Mouse (Mus musculus) ES-E14 (cell line): ENCODE measurements around the gene Ube2j1. TPM values are rescaled to one million over a fixed set of nuclear protein-coding genes. Genes with fewer than 3 reads are reported as not detected.

Experiments used
- DNase-seq: peaks from one replicate; pipeline ENCODE4 v3.0.0-alpha.2; 2013; ENCODE audit warnings: low read depth, low spot score
- H3K27ac ChIP-seq: 2 replicates; pipeline ENCODE4 v1.5.1; 2012; ENCODE audit warnings: low read depth, mild to moderate bottlenecking, low read length, moderate library complexity, mixed read lengths; ENCODE audit not compliant: poor library complexity, insufficient read depth, severe bottlenecking
- H3K36me3 ChIP-seq: 2 replicates; pipeline ENCODE4 v1.6.1; 2012; ENCODE audit warnings: mild to moderate bottlenecking, low read length, moderate library complexity, mixed read lengths; ENCODE audit not compliant: control insufficient read depth, poor library complexity, insufficient read depth, severe bottlenecking
- H3K4me1 ChIP-seq, 2 experiments: fragments of 150-350 bp in 1 of 2; sonication (generic) in 1 of 2; 2 replicates each; pipeline ENCODE4 v1.6.1; 2012; ENCODE audit warnings: low read length in 2 of 2, mild to moderate bottlenecking in 1 of 2, mixed read lengths in 1 of 2; ENCODE audit not compliant: control insufficient read depth in 2 of 2, insufficient read depth in 2 of 2, poor library complexity in 1 of 2
- H3K4me3 ChIP-seq, 2 experiments: fragments of 150-350 bp in 1 of 2; sonication (generic) in 1 of 2; 2 replicates each; pipeline ENCODE4 v1.5.1; 2012; ENCODE audit warnings: low read length in 2 of 2, low read depth in 1 of 2, mild to moderate bottlenecking in 1 of 2, mixed read lengths in 1 of 2; ENCODE audit not compliant: insufficient read depth in 1 of 2, poor library complexity in 1 of 2, severe bottlenecking in 1 of 2
- H3K9ac ChIP-seq: 2 replicates; pipeline ENCODE4 v1.6.1; 2012; ENCODE audit warnings: low read depth, mild to moderate bottlenecking, low read length, mixed read lengths; ENCODE audit not compliant: poor library complexity, insufficient read depth, severe bottlenecking
- H3K9me3 ChIP-seq: fragments of 150-350 bp; sonication (generic); 2 replicates; pipeline ENCODE4 v1.6.1; 2012; ENCODE audit warnings: low read depth, mild to moderate bottlenecking, low read length; ENCODE audit not compliant: control insufficient read depth, insufficient read depth
- CHD2 ChIP-seq: IDR thresholded peaks from 2 replicates; pipeline ENCODE4 v1.6.1; 2014; ENCODE audit warnings: mild to moderate bottlenecking, low read depth, low read length, inconsistent platforms
- HCFC1 ChIP-seq: IDR thresholded peaks from 2 replicates; pipeline ENCODE4 v1.6.1; 2012; ENCODE audit warnings: low read length, inconsistent platforms, borderline replicate concordance; ENCODE audit not compliant: insufficient read depth
- MAFK ChIP-seq: IDR thresholded peaks from 2 replicates; pipeline ENCODE4 v1.6.1; 2014; ENCODE audit warnings: mild to moderate bottlenecking, low read depth, low read length, inconsistent platforms; ENCODE audit not compliant: insufficient read depth
- ZC3H11A ChIP-seq: IDR thresholded peaks from 2 replicates; pipeline ENCODE4 v1.6.1; 2012; ENCODE audit warnings: low read depth, mild to moderate bottlenecking, inconsistent platforms, low read length, borderline replicate concordance
- ZNF384 ChIP-seq: IDR thresholded peaks from 2 replicates; pipeline ENCODE4 v1.6.1; 2012; ENCODE audit warnings: low read depth, low read length, inconsistent platforms
- in situ Hi-C, 2 experiments: fragments of 600-800 bp; cut with MboI; formaldehyde crosslinking; loops; one replicate each; pipeline ENCODE4 v1.15.1; 2025; ENCODE audit warnings: low sequenced_read_pairs in 2 of 2, inconsistent platforms in 1 of 2; ENCODE audit not compliant: unreplicated experiment in 2 of 2
- total RNA-seq: library from RNA; depleted of rRNA; stranded (reverse); fragments of 300-350 nt; gene quantifications from 2 replicates; pipeline ENCODE4 v1.2.3, GENCODE M21; 2012; rRNA removed

Gene Ube2j1
- total RNA-seq: 8.5 and 15.3 TPM in 2 replicates

GRCm38 (mm10) chr4:33031195-33031960 is at the start of gene Ube2j1:
Gene Ube2j1, plus strand, starts transcription at chr4:33031416.
- no peaks in the 10 kb centered on the region for H3K9me3 ChIP-seq
- TF ChIP-seq MAFK (no peak), HCFC1 (no peak), ZC3H11A (no peak), ZNF384 (no peak), CHD2 (no peak)
- no peak within 1 kb of the TSS for H3K27ac ChIP-seq
- in situ Hi-C loops: no loop called here
- H3K4me1 ChIP-seq: 0 out of 4 replicates have a peak, but pooled peaks cover 0 to 4% of the 10 kb centered on the region in 2 experiments
- H3K36me3 ChIP-seq: no peaks in the 10 kb centered on the region
- peak; percentile 31 for DNase-seq
- peak within 1 kb of the TSS; percentile 84 for H3K9ac ChIP-seq
- H3K4me3 ChIP-seq: peak within 1 kb of the TSS; percentile 83 to 88

DNA sequence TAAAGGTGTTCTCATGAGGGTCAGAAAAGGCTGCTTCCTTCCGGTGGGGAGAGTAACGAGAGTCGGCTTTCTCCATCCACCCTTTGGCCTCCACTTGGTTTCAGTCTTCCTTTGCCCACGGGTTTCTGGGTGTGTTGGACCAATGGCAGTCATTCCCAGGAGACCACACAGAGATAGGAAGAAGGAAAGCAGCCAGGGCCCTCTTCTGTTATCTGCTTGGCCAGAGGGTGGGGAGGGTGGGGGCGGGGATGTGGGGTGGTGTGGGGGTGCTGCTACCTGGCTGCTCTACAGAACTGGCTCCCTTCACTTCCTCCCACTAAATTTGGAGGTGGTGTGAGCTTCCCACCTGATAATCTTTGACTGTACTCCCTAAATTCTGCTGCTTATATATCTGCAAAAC is 49.6 kb upstream of the Ube2j1 start:
- Histone ChIP-seq H3K36me3 (no peaks in the 10 kb centered on the region), H3K9me3 (no peaks in the 10 kb centered on the region), H3K4me3 (no peak overlapping the region), H3K27ac (no peak overlapping the region), H3K9ac (no peak overlapping the region), H3K4me1 (peaks cover 4 to 22% of the 10 kb centered on the region in 2 experiments; a peak in 2 of 4 replicates)
- in situ Hi-C loops: no loop called here
- DNase-seq: no peak
- TF ChIP-seq MAFK: no peak
- no peak for TF ChIP-seq ZNF384
- no peak for TF ChIP-seq CHD2
- TF ChIP-seq ZC3H11A: no peak
- no peak for TF ChIP-seq HCFC1

GRCm38 (mm10) chr4:32982041-32982715 is 49.0 kb upstream of the Ube2j1 start:
- Histone ChIP-seq H3K4me1 (peaks cover 4 to 25% of the 10 kb centered on the region in 2 experiments; a peak in 2 of 4 replicates), H3K9ac (no peak overlapping the region), H3K36me3 (no peaks in the 10 kb centered on the region), H3K9me3 (no peaks in the 10 kb centered on the region), H3K27ac (no peak overlapping the region), H3K4me3 (peak overlapping the region in 1 of 2 experiments; percentile 80; a peak in 2 of 4 replicates)
- in situ Hi-C loops: no loop called here
- TF ChIP-seq ZC3H11A (no peak), HCFC1 (no peak), ZNF384 (no peak), CHD2 (no peak), MAFK (no peak)
- no peak for DNase-seq

GRCm38 (mm10) chr4:32982716-32983175 is 48.5 kb upstream of the Ube2j1 start, which contains the start of gene Rragd:
Gene Rragd, plus strand, starts transcription at chr4:32983037.
- TF ChIP-seq MAFK (no peak), CHD2 (no peak), HCFC1 (no peak)
- Histone ChIP-seq H3K27ac (peak within 1 kb of the TSS; percentile 4), H3K36me3 (no peaks in the 10 kb centered on the region), H3K4me1 (peaks cover 4 to 25% of the 10 kb centered on the region in 2 experiments; a peak in 2 of 4 replicates), H3K4me3 (peak within 1 kb of the TSS; percentile 79 to 80), H3K9me3 (no peaks in the 10 kb centered on the region), H3K9ac (peak within 1 kb of the TSS; percentile 80)
- no peak for DNase-seq
- in situ Hi-C loops: no loop called here
